Mouse (Mus musculus): ENCODE measurements around the gene Fbxl5. TPM values are rescaled to one million over a fixed set of nuclear protein-coding genes. Genes with fewer than 3 reads are reported as not detected.

Gene Fbxl5
- total and polyA plus RNA-seq, 2 experiments from 2014 or later: 84.5 to 122 TPM

GRCm38 (mm10) chr5:43801798-43802197 is 19.6 kb downstream of the Fbxl5 start:
- Histone ChIP-seq H3K4me3 (ENCODE audit: low read depth, low read length) (no peak overlapping the region), H3K27me3 (ENCODE audit: insufficient read depth, low read length) (no peaks in the 10 kb centered on the region), H3K9me3 (ENCODE audit: low read length) (no peaks in the 10 kb centered on the region), H3K36me3 (ENCODE audit: insufficient read depth, low read length) (no peaks in the 10 kb centered on the region), H3K27ac (ENCODE audit: low read depth, low read length) (no peak overlapping the region), H3K9ac (replicated peaks; ENCODE audit: low read length, poor library complexity, severe bottlenecking) (no peak overlapping the region), H3K4me2 (ENCODE audit: low read depth, low read length, poor library complexity, severe bottlenecking) (no peak overlapping the region), H3K4me1 (ENCODE audit: insufficient read depth, low read length) (no peaks in the 10 kb centered on the region)
- WGBS: 91% methylated on average over 4 of the region's 4 CpGs
- ATAC-seq (ENCODE audit: low FRiP score) (no peak), DNase-seq (ENCODE audit: low spot score) (no peak)
- no peak for TF ChIP-seq CTCF (IDR thresholded peaks at IDR 0.05)

- TF ChIP-seq CTCF (IDR thresholded peaks at IDR 0.05): no peak
- no peak overlapping the region for H3K4me2 ChIP-seq (ENCODE audit: low read depth, low read length, poor library complexity, severe bottlenecking)
- H3K4me1 ChIP-seq (ENCODE audit: insufficient read depth, low read length): no peaks in the 10 kb centered on the region
- ATAC-seq (ENCODE audit: low FRiP score): no peak
- H3K36me3 ChIP-seq (ENCODE audit: insufficient read depth, low read length): no peaks in the 10 kb centered on the region
- no peak for DNase-seq (ENCODE audit: low spot score)
- H3K9ac ChIP-seq (replicated peaks; ENCODE audit: low read length, poor library complexity, severe bottlenecking): no peak overlapping the region
- H3K27me3 ChIP-seq (ENCODE audit: insufficient read depth, low read length): no peaks in the 10 kb centered on the region
- H3K4me3 ChIP-seq (ENCODE audit: low read depth, low read length): no peak overlapping the region
- H3K9me3 ChIP-seq (ENCODE audit: low read length): no peaks in the 10 kb centered on the region
- no peak overlapping the region for H3K27ac ChIP-seq (ENCODE audit: low read depth, low read length)
Observed at GRCm38 (mm10) chr5:43801253-43801652, 20.2 kb downstream of the Fbxl5 start.

DNA sequence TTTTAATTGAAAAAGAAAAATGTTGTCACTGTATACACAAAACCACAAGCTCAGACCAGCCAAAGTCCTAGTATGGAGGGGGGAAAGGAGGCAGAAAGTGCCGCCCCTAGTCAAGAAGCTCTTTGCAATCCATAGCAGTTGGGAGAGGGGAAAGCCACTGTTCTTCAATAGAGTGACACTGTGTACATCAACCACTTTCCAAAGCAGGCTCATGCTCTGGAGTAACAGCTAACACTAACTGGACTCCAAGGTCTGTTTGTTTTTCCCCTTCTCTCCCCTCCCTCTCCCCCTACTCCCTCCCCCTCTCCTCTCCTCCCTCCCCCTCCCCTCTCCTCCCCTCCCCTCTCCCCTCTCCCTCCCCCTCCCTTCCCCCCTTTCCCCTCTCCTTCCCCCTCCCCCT is 20.7 kb downstream of the Fbxl5 start:
- Histone ChIP-seq H3K9me3 (ENCODE audit: low read length) (no peaks in the 10 kb centered on the region), H3K4me2 (ENCODE audit: low read depth, low read length, poor library complexity, severe bottlenecking) (no peak overlapping the region), H3K4me1 (ENCODE audit: insufficient read depth, low read length) (no peaks in the 10 kb centered on the region), H3K27ac (ENCODE audit: low read depth, low read length) (no peak overlapping the region), H3K36me3 (ENCODE audit: insufficient read depth, low read length) (no peaks in the 10 kb centered on the region), H3K27me3 (ENCODE audit: insufficient read depth, low read length) (no peaks in the 10 kb centered on the region), H3K9ac (replicated peaks; ENCODE audit: low read length, poor library complexity, severe bottlenecking) (no peak overlapping the region), H3K4me3 (ENCODE audit: low read depth, low read length) (no peak overlapping the region)
- ATAC-seq (ENCODE audit: low FRiP score) (no peak), DNase-seq (ENCODE audit: low spot score) (no peak)
- WGBS: 85% methylated on average over 1 of the region's 1 CpGs
- TF ChIP-seq CTCF (IDR thresholded peaks at IDR 0.05): no peak

DNA sequence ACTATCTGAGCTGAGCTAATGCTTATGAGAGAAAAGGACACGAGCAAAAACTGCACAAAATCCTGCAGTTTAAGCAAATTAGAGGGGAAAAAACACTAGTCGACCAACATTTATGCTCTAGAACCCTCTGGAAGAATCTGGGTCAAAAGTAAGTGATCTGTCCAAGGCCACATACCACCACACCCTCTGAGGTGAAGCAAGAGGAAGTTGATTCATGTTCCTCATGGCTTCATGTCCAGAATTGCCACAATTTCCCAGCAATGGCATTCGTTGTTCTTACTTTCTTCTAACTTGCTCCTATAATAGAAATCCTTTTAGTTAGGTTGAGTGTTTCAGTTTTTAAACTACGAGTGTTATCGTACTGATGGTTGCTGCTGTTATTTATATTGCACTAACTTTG is 21.9 kb downstream of the Fbxl5 start:
- Histone ChIP-seq H3K27ac (ENCODE audit: low read depth, low read length) (no peak overlapping the region), H3K4me3 (ENCODE audit: low read depth, low read length) (no peak overlapping the region), H3K27me3 (ENCODE audit: insufficient read depth, low read length) (no peaks in the 10 kb centered on the region), H3K9me3 (ENCODE audit: low read length) (no peaks in the 10 kb centered on the region), H3K4me2 (ENCODE audit: low read depth, low read length, poor library complexity, severe bottlenecking) (no peak overlapping the region), H3K4me1 (ENCODE audit: insufficient read depth, low read length) (no peaks in the 10 kb centered on the region), H3K9ac (replicated peaks; ENCODE audit: low read length, poor library complexity, severe bottlenecking) (no peak overlapping the region), H3K36me3 (ENCODE audit: insufficient read depth, low read length) (no peaks in the 10 kb centered on the region)
- TF ChIP-seq CTCF (IDR thresholded peaks at IDR 0.05): no peak
- 78% methylated on average over 5 of the region's 5 CpGs for WGBS
- DNase-seq (ENCODE audit: low spot score) (no peak), ATAC-seq (ENCODE audit: low FRiP score) (no peak)

DNA sequence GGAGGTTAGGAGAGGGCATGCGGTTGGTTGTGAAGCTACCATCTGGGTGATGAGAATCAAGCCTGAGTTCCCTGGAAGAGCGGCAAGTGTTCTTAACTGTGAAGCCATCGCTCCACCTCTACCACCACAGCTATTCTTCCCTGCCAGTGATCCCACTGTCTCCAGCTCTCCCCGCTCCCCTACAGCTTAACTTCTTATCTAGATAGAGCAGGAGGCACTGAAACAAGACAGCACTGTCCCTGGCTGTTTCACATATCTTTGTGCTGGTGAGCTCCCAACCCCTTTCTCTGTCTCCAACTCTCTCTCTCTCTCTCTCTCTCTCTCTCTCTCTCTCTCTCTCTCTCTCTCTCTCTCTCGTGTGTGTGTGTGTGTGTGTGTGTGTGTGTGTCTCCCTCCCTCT is 29.1 kb downstream of the Fbxl5 start:
- ATAC-seq (ENCODE audit: low FRiP score) (no peak), DNase-seq (ENCODE audit: low spot score) (no peak)
- H3K4me1 ChIP-seq (ENCODE audit: insufficient read depth, low read length): no peaks in the 10 kb centered on the region
- no peak overlapping the region for H3K4me2 ChIP-seq (ENCODE audit: low read depth, low read length, poor library complexity, severe bottlenecking)
- TF ChIP-seq CTCF (IDR thresholded peaks at IDR 0.05): no peak
- no peaks in the 10 kb centered on the region for H3K9me3 ChIP-seq (ENCODE audit: low read length)
- 83% methylated on average over 5 of the region's 5 CpGs for WGBS
- H3K9ac ChIP-seq (replicated peaks; ENCODE audit: low read length, poor library complexity, severe bottlenecking): no peak overlapping the region
- H3K36me3 ChIP-seq (ENCODE audit: insufficient read depth, low read length): no peaks in the 10 kb centered on the region
- H3K4me3 ChIP-seq (ENCODE audit: low read depth, low read length): no peak overlapping the region
- no peak overlapping the region for H3K27ac ChIP-seq (ENCODE audit: low read depth, low read length)
- H3K27me3 ChIP-seq (ENCODE audit: insufficient read depth, low read length): no peaks in the 10 kb centered on the region

DNA sequence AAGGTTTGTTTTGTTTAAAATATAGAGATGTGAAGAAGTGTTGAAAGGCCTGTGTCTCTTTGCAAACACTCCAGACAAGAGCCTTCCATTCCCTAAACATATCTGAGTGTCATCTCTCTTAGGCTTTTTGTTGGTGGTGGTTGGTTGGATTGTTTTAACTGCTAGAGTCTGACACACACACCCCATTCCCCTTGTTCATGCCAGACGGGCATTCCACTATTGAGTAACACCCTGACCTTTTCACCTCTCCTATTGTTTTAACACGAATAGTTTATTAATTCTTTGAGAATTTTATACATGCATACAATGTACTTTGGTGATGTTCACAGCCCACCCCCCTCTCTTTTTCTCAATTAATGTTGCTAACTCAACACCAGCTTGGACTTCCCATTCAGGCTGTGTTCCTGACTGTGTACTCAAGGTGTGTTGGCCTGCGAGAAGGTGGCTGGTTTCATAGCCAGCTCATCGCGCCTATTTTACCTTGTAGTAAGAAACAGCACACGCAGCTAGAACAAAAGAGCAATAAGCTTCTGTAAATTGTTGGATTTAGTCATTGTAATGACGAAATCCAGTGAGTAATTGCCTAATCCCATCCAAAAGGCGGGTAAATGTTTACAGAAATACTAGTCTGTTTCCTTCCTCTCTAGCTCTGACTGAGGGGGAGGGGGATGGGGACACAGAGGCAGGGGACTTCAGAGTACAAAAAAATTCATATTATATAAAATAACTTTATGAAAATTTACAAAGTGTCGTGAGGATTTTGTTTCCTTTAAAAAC is 33.3 kb downstream of the Fbxl5 start:
- Histone ChIP-seq H3K4me2 (ENCODE audit: low read depth, low read length, poor library complexity, severe bottlenecking) (no peak overlapping the region), H3K4me3 (ENCODE audit: low read depth, low read length) (no peak overlapping the region), H3K27me3 (ENCODE audit: insufficient read depth, low read length) (no peaks in the 10 kb centered on the region), H3K9me3 (ENCODE audit: low read length) (no peaks in the 10 kb centered on the region), H3K36me3 (ENCODE audit: insufficient read depth, low read length) (no peaks in the 10 kb centered on the region), H3K9ac (replicated peaks; ENCODE audit: low read length, poor library complexity, severe bottlenecking) (no peak overlapping the region), H3K4me1 (ENCODE audit: insufficient read depth, low read length) (no peaks in the 10 kb centered on the region), H3K27ac (ENCODE audit: low read depth, low read length) (no peak overlapping the region)
- DNase-seq (ENCODE audit: low spot score) (no peak), ATAC-seq (ENCODE audit: low FRiP score) (no peak)
- WGBS: 78% methylated on average over 9 of the region's 9 CpGs
- TF ChIP-seq CTCF (IDR thresholded peaks at IDR 0.05): no peak
